Mouse (Mus musculus) heart, postnatal 0 days (tissue): ENCODE measurements around the gene Il11.

Experiments used
- CTCF ChIP-seq: IDR thresholded peaks from 2 replicates; pipeline ENCODE4 v1.5.1; 2016; ENCODE audit warnings: antibody characterized with exemption, control low read depth, low read depth
- EP300 ChIP-seq: IDR thresholded peaks from 2 replicates; pipeline ENCODE4 v1.6.1; 2016; ENCODE audit warnings: antibody characterized with exemption, low read depth

DNA sequence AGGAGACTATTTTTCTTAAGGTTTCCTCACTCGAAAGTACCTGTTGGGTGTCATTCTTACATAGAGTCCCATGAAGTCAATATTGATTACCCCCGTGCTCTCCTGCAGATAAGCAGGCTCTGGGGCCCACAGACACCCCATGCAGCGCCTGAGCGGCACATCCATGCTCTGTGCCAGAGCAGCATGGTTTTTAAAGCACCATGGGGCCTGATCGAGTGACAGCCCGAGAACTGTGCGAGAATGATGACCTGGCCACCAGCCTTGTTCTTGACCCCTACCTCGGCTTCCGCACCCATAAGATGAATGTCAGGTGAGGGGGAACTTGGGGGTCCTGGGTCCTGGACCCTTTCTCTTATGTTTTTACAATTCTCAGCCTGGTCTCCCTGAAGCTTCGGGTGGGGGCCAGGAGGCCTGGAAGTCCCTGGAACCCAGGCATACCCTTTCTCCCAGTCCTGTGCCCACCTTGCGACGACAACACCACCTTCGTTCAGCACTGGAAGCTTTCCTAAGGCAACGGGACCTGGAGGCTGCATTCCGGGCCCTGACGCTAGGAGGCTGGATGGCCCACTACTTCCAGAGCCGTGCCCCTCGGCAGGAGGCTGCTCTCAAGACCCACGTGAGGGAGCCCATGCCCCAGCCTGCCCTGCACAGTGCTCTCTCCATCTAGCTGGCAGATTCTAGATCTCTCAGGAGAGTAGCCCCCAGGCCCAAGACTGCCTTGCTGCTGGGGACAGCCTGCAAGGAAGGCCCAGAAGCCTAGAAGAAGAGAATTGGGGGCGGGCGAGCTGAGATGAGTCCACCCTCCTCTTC, 40.8 kb downstream of the Il11 start:
- TF ChIP-seq CTCF (no peak), EP300 (no peak)
